Comparison of ENCODE assay signal across 15 mouse cellular contexts in the genomic region with DNA sequence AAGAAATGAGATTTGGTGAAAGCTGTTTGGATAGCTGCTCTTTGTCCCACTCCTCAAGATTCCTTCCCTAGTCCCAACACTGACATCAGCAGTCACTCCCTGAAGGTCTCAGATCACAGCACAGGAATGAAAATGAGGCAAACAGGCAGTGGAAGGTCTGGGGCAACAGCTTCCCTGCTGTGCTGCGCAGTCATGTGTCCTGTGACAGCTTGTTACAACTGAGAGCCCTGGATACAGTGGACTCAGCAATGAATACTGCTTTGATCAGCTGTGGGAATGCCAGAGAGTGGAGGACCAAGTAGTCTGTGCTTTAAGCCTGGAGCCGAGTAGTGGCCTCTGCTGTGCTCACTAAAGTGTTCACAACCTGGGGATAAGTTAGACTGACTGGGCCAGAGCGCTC. TPM values are rescaled to one million over a fixed set of nuclear protein-coding genes. Genes with fewer than 3 reads are reported as not detected.
A peak's percentile ranks its signal among the peaks of the same experiment; 100 is the strongest.
DNase-seq lines count a peak whose midpoint lies in the region; ATAC-seq and TF ChIP-seq lines count a peak whose summit lies in the region.
"Not testable (repeated sequence)": the region's sequence is repeated elsewhere in the genome, so short reads cannot be mapped to it uniquely, and the experiment has no call there.
"Had no signal": no experiment of that assay in that cellular context is flagged by ENCODE, and none has a peak within 500 bp of the region (broad histone marks: within the 10 kb centered on the region; RNA-seq: fewer than 3 reads in every experiment).

No protein-coding gene starts in this region.

- not testable (repeated sequence) for H3K9ac ChIP-seq in forebrain, postnatal 0 days; hindbrain, postnatal 0 days (replicated peaks; ENCODE audit: low read length); kidney, embryonic 14.5 days (ENCODE audit: low read depth, low read length); kidney, embryonic 16.5 days (replicated peaks; ENCODE audit: low read length); midbrain, embryonic 13.5 days (replicated peaks)

- 0 out of 2 replicates have a peak, but pooled peaks have one; percentile 60 for ATAC-seq in forebrain, postnatal 0 days
- 0 out of 2 replicates have a peak, but pooled peaks have one; percentile 43 for ATAC-seq in hindbrain, postnatal 0 days
- peak; percentile 62; the same call in 1 of the 2 replicates for ATAC-seq in kidney, embryonic 14.5 days (ENCODE audit: low FRiP score, low TSS enrichment)
- peak; percentile 85 for ATAC-seq in kidney, embryonic 16.5 days (ENCODE audit: low FRiP score, low TSS enrichment)
- peak; percentile 55; the same call in 1 of the 2 replicates for ATAC-seq in midbrain, embryonic 13.5 days

- H3K4me3 ChIP-seq in forebrain, postnatal 0 days (ENCODE audit: low read depth, low read length); hindbrain, postnatal 0 days (ENCODE audit: low read length); kidney, adult 2 months (ENCODE audit: insufficient read depth, low read depth, low read length); kidney, embryonic 14.5 days (ENCODE audit: low read length); kidney, embryonic 16.5 days (ENCODE audit: low read length); midbrain, embryonic 13.5 days (replicated peaks): not testable (repeated sequence)

- WGBS in forebrain, postnatal 0 days = 80% methylated on average over 1 of the region's 3 CpGs
- WGBS in hindbrain, postnatal 0 days = 51% methylated on average over 2 of the region's 3 CpGs
- 48% methylated on average over 3 of the region's 3 CpGs for whole genome bisulfite sequencing in kidney, adult 2 months
- 29% methylated on average over 1 of the region's 3 CpGs for WGBS in kidney, embryonic 14.5 days
- 69% methylated on average over 2 of the region's 3 CpGs for WGBS in kidney, embryonic 16.5 days
- WGBS in midbrain, embryonic 13.5 days = 55% methylated on average over 2 of the region's 3 CpGs

- not testable (repeated sequence) for H3K27ac ChIP-seq in forebrain, postnatal 0 days (ENCODE audit: low read depth, low read length); hindbrain, postnatal 0 days; kidney, adult 2 months (ENCODE audit: insufficient read depth, low read depth, low read length); kidney, embryonic 14.5 days (ENCODE audit: low read depth, low read length); kidney, embryonic 16.5 days (ENCODE audit: low read length); midbrain, embryonic 13.5 days

- not testable (repeated sequence) for H3K4me2 ChIP-seq in forebrain, postnatal 0 days (ENCODE audit: low read depth); hindbrain, postnatal 0 days (ENCODE audit: low read depth, low read length); kidney, embryonic 14.5 days (replicated peaks; ENCODE audit: low read depth, low read length); kidney, embryonic 16.5 days (replicated peaks; ENCODE audit: low read depth, low read length); midbrain, embryonic 13.5 days (replicated peaks)

- H3K27me3 ChIP-seq in forebrain, postnatal 0 days (ENCODE audit: insufficient read depth, low read length); hindbrain, postnatal 0 days (ENCODE audit: insufficient read depth, low read length); kidney, adult 2 months (replicated peaks; ENCODE audit: control insufficient read depth, insufficient read depth, low read length); kidney, embryonic 14.5 days (ENCODE audit: control insufficient read depth, insufficient read depth, low read length); kidney, embryonic 16.5 days (ENCODE audit: insufficient read depth, low read length); midbrain, embryonic 13.5 days: not testable (repeated sequence)

- peak; percentile 0 for DNase-seq in Muller cell, postnatal 12 days (ENCODE audit: inconsistent ontology term)
- DNase-seq in forebrain, postnatal 0 days; hindbrain, postnatal 0 days (ENCODE audit: low spot score): not testable (repeated sequence)
- peak; percentile 22 for DNase-seq in kidney, adult 2 months

- TF ChIP-seq POLR2A in kidney, adult 2 months (IDR thresholded peaks at IDR 0.05; ENCODE audit: low read depth, low read length) = not testable (repeated sequence)

- H3K4me1 ChIP-seq in forebrain, postnatal 0 days (ENCODE audit: insufficient read depth); hindbrain, postnatal 0 days (ENCODE audit: insufficient read depth, low read length); kidney, adult 2 months (ENCODE audit: control insufficient read depth, insufficient read depth, low read length); kidney, embryonic 14.5 days (ENCODE audit: control insufficient read depth, insufficient read depth, low read length); kidney, embryonic 16.5 days (ENCODE audit: insufficient read depth, low read length); midbrain, embryonic 13.5 days (replicated peaks): not testable (repeated sequence)

- not testable (repeated sequence) for H3K36me3 ChIP-seq in forebrain, postnatal 0 days (ENCODE audit: insufficient read depth); hindbrain, postnatal 0 days (ENCODE audit: insufficient read depth, low read length); kidney, adult 2 months (ENCODE audit: control insufficient read depth, insufficient read depth, low read length); kidney, embryonic 14.5 days (ENCODE audit: control insufficient read depth, insufficient read depth, low read length); kidney, embryonic 16.5 days (ENCODE audit: insufficient read depth, low read length); midbrain, embryonic 13.5 days

- not testable (repeated sequence) for H3K9me3 ChIP-seq in forebrain, postnatal 0 days (ENCODE audit: low read length); hindbrain, postnatal 0 days (ENCODE audit: low read length); kidney, embryonic 14.5 days (ENCODE audit: control insufficient read depth, low read length); kidney, embryonic 16.5 days (ENCODE audit: low read length); midbrain, embryonic 13.5 days

- not testable (repeated sequence) for TF ChIP-seq CTCF in forebrain, postnatal 0 days (IDR thresholded peaks at IDR 0.05; ENCODE audit: low read depth); hindbrain, postnatal 0 days (IDR thresholded peaks at IDR 0.05; ENCODE audit: low read depth); kidney, adult 2 months (conservative IDR thresholded peaks at IDR 0.05; ENCODE audit: insufficient read depth, insufficient read length, low read depth, low read length)

RNA-seq across cellular contexts. Expression of a gene that starts 12.4 kb away (rescaled TPM):
- total RNA-seq in forebrain, postnatal 0 days (2014; rRNA removed) = 219 and 235 TPM in 2 replicates
- 204 and 212 TPM in 2 replicates for polyA plus RNA-seq in forebrain, postnatal 0 days (2015; fragmentation: Nextera tagmentation; extraction: Ambion mirVana)
- total RNA-seq in hindbrain, postnatal 0 days (2014; rRNA removed) = 350 and 410 TPM in 2 replicates
- 232 and 242 TPM in 2 replicates for polyA plus RNA-seq in hindbrain, postnatal 0 days (2015; fragmentation: Nextera tagmentation; extraction: Ambion mirVana)
- 95.4 and 110 TPM in 2 replicates for polyA plus RNA-seq in kidney, adult 2 months (2012; rRNA removed)
- polyA plus RNA-seq in kidney, embryonic 14.5 days (2014; fragmentation: Nextera tagmentation; extraction: Ambion mirVana) = 58.9 and 71.0 TPM in 2 replicates
- polyA plus RNA-seq in kidney, embryonic 16.5 days (2015; fragmentation: Nextera tagmentation; extraction: Ambion mirVana) = 66.1 and 66.3 TPM in 2 replicates
- polyA plus RNA-seq in midbrain, embryonic 13.5 days (2015; fragmentation: Nextera tagmentation; extraction: Ambion mirVana) = 136 and 139 TPM in 2 replicates
- total RNA-seq: CH12.LX, G1E had no signal
- polyA plus RNA-seq: G1E had no signal

RNA-seq across cellular contexts. Expression of a gene that starts 39.2 kb away (rescaled TPM):
- total RNA-seq in forebrain, postnatal 0 days (2014; rRNA removed) = 124 and 168 TPM in 2 replicates
- 238 and 241 TPM in 2 replicates for polyA plus RNA-seq in forebrain, postnatal 0 days (2015; fragmentation: Nextera tagmentation; extraction: Ambion mirVana)
- total RNA-seq in hindbrain, postnatal 0 days (2014; rRNA removed) = 254 and 270 TPM in 2 replicates
- 284 and 285 TPM in 2 replicates for polyA plus RNA-seq in hindbrain, postnatal 0 days (2015; fragmentation: Nextera tagmentation; extraction: Ambion mirVana)
- polyA plus RNA-seq in kidney, adult 2 months (2012; rRNA removed) = 114 and 120 TPM in 2 replicates
- 73.2 and 78.7 TPM in 2 replicates for polyA plus RNA-seq in kidney, embryonic 14.5 days (2014; fragmentation: Nextera tagmentation; extraction: Ambion mirVana)
- polyA plus RNA-seq in kidney, embryonic 16.5 days (2015; fragmentation: Nextera tagmentation; extraction: Ambion mirVana) = 73.7 and 76.8 TPM in 2 replicates
- polyA plus RNA-seq in midbrain, embryonic 13.5 days (2015; fragmentation: Nextera tagmentation; extraction: Ambion mirVana) = 176 and 177 TPM in 2 replicates
- total RNA-seq: G1E had no signal
- polyA plus RNA-seq: G1E had no signal

RNA-seq across cellular contexts. Expression of a gene that starts 42.0 kb away (rescaled TPM):
- 0.24 TPM in 1 of 2 replicates, not detected in the other for total RNA-seq in forebrain, postnatal 0 days (2014; rRNA removed)
- polyA plus RNA-seq in forebrain, postnatal 0 days (2015; fragmentation: Nextera tagmentation; extraction: Ambion mirVana) = 0.19 and 0.31 TPM in 2 replicates
- not detected in 2 replicates for total RNA-seq in hindbrain, postnatal 0 days (2014; rRNA removed)
- polyA plus RNA-seq in hindbrain, postnatal 0 days (2015; fragmentation: Nextera tagmentation; extraction: Ambion mirVana) = 0.55 and 0.66 TPM in 2 replicates
- not detected in 2 replicates for polyA plus RNA-seq in kidney, adult 2 months (2012; rRNA removed)
- 0.80 and 1.4 TPM in 2 replicates for polyA plus RNA-seq in kidney, embryonic 14.5 days (2014; fragmentation: Nextera tagmentation; extraction: Ambion mirVana)
- polyA plus RNA-seq in kidney, embryonic 16.5 days (2015; fragmentation: Nextera tagmentation; extraction: Ambion mirVana) = 1.0 and 1.3 TPM in 2 replicates
- 0.11 TPM in 1 of 2 replicates, not detected in the other for polyA plus RNA-seq in midbrain, embryonic 13.5 days (2015; fragmentation: Nextera tagmentation; extraction: Ambion mirVana)
- total RNA-seq: adrenal gland, postnatal 14 days; adrenal gland, postnatal 36 days; G1E had no signal
- polyA plus RNA-seq: activated CD4-positive, CD25-positive, alpha-beta regulatory T cell, adult 4 months; CD4-positive, CD25-positive, alpha-beta regulatory T cell, adult 4 months; embryonic facial prominence, embryonic 14.5 days; forebrain, embryonic 13.5 days; G1E had no signal
